Mouse (Mus musculus): ENCODE measurements around the gene Adgrl1. TPM values are rescaled to one million over a fixed set of nuclear protein-coding genes. Genes with fewer than 3 reads are reported as not detected.

The Adgrl1 gene
- polyA plus RNA-seq, 1 experiment from 2014 or later, result 56.8 TPM

GRCm38 (mm10) chr8:83892061-83892460 lies 7.8 kb upstream of the Adgrl1 start:
- 72% methylated on average over 4 of the region's 4 CpGs for WGBS
- Histone ChIP-seq H3K36me3 (no peaks in the 10 kb centered on the region), H3K27me3 (peaks cover 8% of the 10 kb centered on the region), H3K27ac (replicated peaks) (no peak overlapping the region), H3K4me1 (replicated peaks) (peaks cover 2% of the 10 kb centered on the region), H3K9ac (no peak overlapping the region), H3K9me3 (no peaks in the 10 kb centered on the region), H3K4me3 (no peak overlapping the region), H3K4me2 (no peak overlapping the region)
- ATAC-seq (ENCODE audit: low FRiP score, low read depth), result no peak

GRCm38 (mm10) chr8:83893915-83894314 lies 6.0 kb upstream of the Adgrl1 start:
- H3K4me1 ChIP-seq (replicated peaks), result peaks cover 19% of the 10 kb centered on the region
- peaks cover 8% of the 10 kb centered on the region for H3K27me3 ChIP-seq
- no peak for ATAC-seq (ENCODE audit: low FRiP score, low read depth)
- 2% methylated on average over 5 of the region's 5 CpGs for WGBS
- H3K9ac ChIP-seq, result no peak overlapping the region
- H3K27ac ChIP-seq (replicated peaks), result no peak overlapping the region
- H3K4me3 ChIP-seq, result no peak overlapping the region
- no peaks in the 10 kb centered on the region for H3K36me3 ChIP-seq
- H3K9me3 ChIP-seq, result no peaks in the 10 kb centered on the region
- H3K4me2 ChIP-seq, result no peak overlapping the region

GRCm38 (mm10) chr8:83895894-83896293 lies 4.0 kb upstream of the Adgrl1 start:
- no peaks in the 10 kb centered on the region for H3K36me3 ChIP-seq
- no peak overlapping the region for H3K27ac ChIP-seq (replicated peaks)
- H3K4me3 ChIP-seq, result no peak overlapping the region
- peaks cover 19% of the 10 kb centered on the region for H3K4me1 ChIP-seq (replicated peaks)
- WGBS, result 7% methylated on average over 5 of the region's 5 CpGs
- H3K9me3 ChIP-seq, result no peaks in the 10 kb centered on the region
- H3K4me2 ChIP-seq, result no peak overlapping the region
- no peak for ATAC-seq (ENCODE audit: low FRiP score, low read depth)
- no peak overlapping the region for H3K9ac ChIP-seq
- peaks cover 8% of the 10 kb centered on the region for H3K27me3 ChIP-seq

- Histone ChIP-seq H3K9ac (no peak overlapping the region), H3K4me2 (peak overlapping the region; percentile 80), H3K4me3 (no peak overlapping the region), H3K36me3 (no peaks in the 10 kb centered on the region), H3K27ac (replicated peaks) (no peak overlapping the region), H3K4me1 (replicated peaks) (peaks cover 19% of the 10 kb centered on the region), H3K27me3 (peaks cover 8% of the 10 kb centered on the region), H3K9me3 (no peaks in the 10 kb centered on the region)
- 85% methylated on average over 7 of the region's 7 CpGs for WGBS
- no peak for ATAC-seq (ENCODE audit: low FRiP score, low read depth)
These were observed 3.4 kb upstream of the Adgrl1 start for GRCm38 (mm10) chr8:83896461-83896860.

GRCm38 (mm10) chr8:83897211-83897610 lies 2.7 kb upstream of the Adgrl1 start:
- Histone ChIP-seq H3K9ac (peak overlapping the region; percentile 36), H3K9me3 (no peaks in the 10 kb centered on the region), H3K4me1 (replicated peaks) (peaks cover 26% of the 10 kb centered on the region), H3K36me3 (no peaks in the 10 kb centered on the region), H3K4me2 (peak overlapping the region; percentile 80), H3K27ac (replicated peaks) (peak overlapping the region; percentile 46), H3K4me3 (peak overlapping the region; percentile 32), H3K27me3 (peaks cover 8% of the 10 kb centered on the region)
- under 1% methylated on average over 26 of the region's 26 CpGs for WGBS
- no peak for ATAC-seq (ENCODE audit: low FRiP score, low read depth)

GRCm38 (mm10) chr8:83898456-83898855 lies 1.4 kb upstream of the Adgrl1 start:
- no peak for ATAC-seq (ENCODE audit: low FRiP score, low read depth)
- WGBS, result 5% methylated on average over 10 of the region's 10 CpGs

GRCm38 (mm10) chr8:83898985-83899362 lies 931 bp upstream of the Adgrl1 start:
- Histone ChIP-seq H3K27me3 (peaks cover 8% of the 10 kb centered on the region), H3K9me3 (no peaks in the 10 kb centered on the region), H3K4me1 (replicated peaks) (peaks cover 43% of the 10 kb centered on the region), H3K27ac (replicated peaks) (peak overlapping the region; percentile 100), H3K4me3 (peak overlapping the region; percentile 97), H3K9ac (peak overlapping the region; percentile 40), H3K4me2 (peak overlapping the region; percentile 80), H3K36me3 (no peaks in the 10 kb centered on the region)
- ATAC-seq (ENCODE audit: low FRiP score, low read depth), result peak; percentile 0
- under 1% methylated on average over 13 of the region's 13 CpGs for WGBS

More at GRCm38 (mm10) chr8:83898456-83898855, 1.4 kb upstream of the Adgrl1 start:
- Histone ChIP-seq H3K27me3 (peaks cover 8% of the 10 kb centered on the region), H3K4me2 (peak overlapping the region; percentile 80), H3K4me1 (replicated peaks) (peaks cover 38% of the 10 kb centered on the region), H3K27ac (replicated peaks) (peak overlapping the region; percentile 100), H3K4me3 (peak overlapping the region; percentile 97), H3K9me3 (no peaks in the 10 kb centered on the region), H3K36me3 (no peaks in the 10 kb centered on the region), H3K9ac (peak overlapping the region; percentile 40)

- peaks cover 54% of the 10 kb centered on the region for H3K4me1 ChIP-seq (replicated peaks)
- peak overlapping the region; percentile 97 for H3K4me3 ChIP-seq
- H3K4me2 ChIP-seq, result peak overlapping the region; percentile 80
- 1% methylated on average over 53 of the region's 100 CpGs for WGBS
- H3K27me3 ChIP-seq, result no peaks in the 10 kb centered on the region
- no peaks in the 10 kb centered on the region for H3K9me3 ChIP-seq
- peak overlapping the region; percentile 100 for H3K27ac ChIP-seq (replicated peaks)
- peak overlapping the region; percentile 98 for H3K9ac ChIP-seq
- ATAC-seq (ENCODE audit: low FRiP score, low read depth), result no peak
- H3K36me3 ChIP-seq, result no peaks in the 10 kb centered on the region
These were observed 506 bp downstream of the Adgrl1 start for GRCm38 (mm10) chr8:83900266-83900956.

GRCm38 (mm10) chr8:83900957-83901270 lies 1.0 kb downstream of the Adgrl1 start:
- Histone ChIP-seq H3K9me3 (no peaks in the 10 kb centered on the region), H3K4me1 (replicated peaks) (peaks cover 54% of the 10 kb centered on the region)

GRCm38 (mm10) chr8:83901566-83902485 lies 1.9 kb downstream of the Adgrl1 start:
- H3K4me2 ChIP-seq, result peak overlapping the region; percentile 80
- 12% methylated on average over 13 of the region's 14 CpGs for WGBS
- H3K27ac ChIP-seq (replicated peaks), result peak overlapping the region; percentile 100
- H3K27me3 ChIP-seq, result no peaks in the 10 kb centered on the region
- peak overlapping the region; percentile 97 for H3K4me3 ChIP-seq
- peak overlapping the region; percentile 98 for H3K9ac ChIP-seq
- ATAC-seq (ENCODE audit: low FRiP score, low read depth), result no peak
- no peaks in the 10 kb centered on the region for H3K9me3 ChIP-seq
- peaks cover 59% of the 10 kb centered on the region for H3K4me1 ChIP-seq (replicated peaks)
- H3K36me3 ChIP-seq, result no peaks in the 10 kb centered on the region

More at GRCm38 (mm10) chr8:83900957-83901270, 1.0 kb downstream of the Adgrl1 start:
- Histone ChIP-seq H3K4me3 (peak overlapping the region; percentile 97), H3K4me2 (peak overlapping the region; percentile 80), H3K9ac (peak overlapping the region; percentile 98), H3K27me3 (no peaks in the 10 kb centered on the region), H3K27ac (replicated peaks) (peak overlapping the region; percentile 100), H3K36me3 (no peaks in the 10 kb centered on the region)
- ATAC-seq (ENCODE audit: low FRiP score, low read depth), result no peak
- WGBS, result under 1% methylated on average over 38 of the region's 40 CpGs

GRCm38 (mm10) chr8:83902961-83903666 lies 3.2 kb downstream of the Adgrl1 start:
- WGBS, result 11% methylated on average over 12 of the region's 13 CpGs
- peak overlapping the region; percentile 97 for H3K4me3 ChIP-seq
- no peaks in the 10 kb centered on the region for H3K27me3 ChIP-seq
- ATAC-seq (ENCODE audit: low FRiP score, low read depth), result no peak
- peaks cover 58% of the 10 kb centered on the region for H3K4me1 ChIP-seq (replicated peaks)
- H3K9ac ChIP-seq, result peak overlapping the region; percentile 98; the same call in 1 of the 2 replicates
- peak overlapping the region; percentile 80 for H3K4me2 ChIP-seq
- H3K36me3 ChIP-seq, result no peaks in the 10 kb centered on the region
- no peaks in the 10 kb centered on the region for H3K9me3 ChIP-seq
- H3K27ac ChIP-seq (replicated peaks), result 0 out of 2 replicates have a peak overlapping the region, but pooled peaks have one; percentile 6
